Mouse (Mus musculus): ENCODE results near the gene Prmt8. TPM values are rescaled to one million over a fixed set of nuclear protein-coding genes. Genes with fewer than 3 reads are reported as not detected.

Gene Prmt8
- total RNA-seq (2014; fragmentation: Nextera tagmentation) (not detected in 2 replicates), total RNA-seq (2017) (not detected in 2 replicates)

GRCm38 (mm10) chr6:127769275-127770156 is at the start of gene Prmt8:
Prmt8 (minus strand) TSS chr6:127769472.
- no peak for ATAC-seq (replicated peaks; ENCODE audit: poor library complexity, severe bottlenecking)

GRCm38 (mm10) chr6:127803046-127803729 is 33.9 kb upstream of the Prmt8 start:
- no peak for ATAC-seq (replicated peaks; ENCODE audit: poor library complexity, severe bottlenecking)

DNA sequence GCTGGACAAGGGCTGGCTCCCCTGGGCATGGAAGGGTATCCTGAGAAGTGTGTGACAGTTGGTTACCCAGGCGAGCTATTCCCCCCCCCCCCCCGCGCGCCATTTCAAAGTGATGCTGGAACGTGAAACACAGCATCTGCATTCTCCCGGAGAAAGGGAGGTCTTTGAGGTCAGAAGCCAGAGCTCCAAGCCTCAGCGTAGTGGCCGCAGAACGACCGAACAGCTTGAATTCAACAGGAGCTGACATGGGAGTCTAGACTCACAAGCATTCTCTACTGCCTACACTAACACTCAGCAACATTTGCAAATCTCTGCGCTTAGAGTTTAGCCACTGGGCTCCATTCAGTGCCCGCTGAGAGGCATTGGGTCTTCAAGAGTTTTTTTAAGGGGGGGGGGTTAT is 32.9 kb upstream of the Prmt8 start:
- ATAC-seq (replicated peaks; ENCODE audit: poor library complexity, severe bottlenecking) = no peak

GRCm38 (mm10) chr6:127790023-127790422 is 20.8 kb upstream of the Prmt8 start:
- peak; percentile 95 for ATAC-seq (replicated peaks; ENCODE audit: poor library complexity, severe bottlenecking)

DNA sequence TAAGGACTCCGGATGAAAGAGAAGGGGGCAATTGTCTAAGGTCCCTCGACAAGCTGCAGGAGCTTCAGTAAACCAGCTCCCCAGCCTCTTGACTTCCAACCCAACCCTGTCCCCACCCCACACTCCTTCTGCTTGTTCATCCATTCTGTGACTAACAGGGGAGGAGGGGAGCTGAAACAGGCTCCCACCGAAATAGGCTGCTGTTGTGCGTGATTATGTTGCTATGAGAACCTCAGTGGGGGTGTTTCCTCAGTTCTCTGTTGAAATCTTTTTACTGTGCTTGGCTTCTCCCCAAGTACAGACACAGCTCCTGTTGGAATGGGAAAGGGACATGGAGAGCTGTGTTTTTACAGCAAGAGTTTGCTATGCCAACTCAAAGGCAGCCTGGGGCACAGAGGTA is 1.5 kb upstream of the Prmt8 start:
- no peak for ATAC-seq (replicated peaks; ENCODE audit: poor library complexity, severe bottlenecking)

DNA sequence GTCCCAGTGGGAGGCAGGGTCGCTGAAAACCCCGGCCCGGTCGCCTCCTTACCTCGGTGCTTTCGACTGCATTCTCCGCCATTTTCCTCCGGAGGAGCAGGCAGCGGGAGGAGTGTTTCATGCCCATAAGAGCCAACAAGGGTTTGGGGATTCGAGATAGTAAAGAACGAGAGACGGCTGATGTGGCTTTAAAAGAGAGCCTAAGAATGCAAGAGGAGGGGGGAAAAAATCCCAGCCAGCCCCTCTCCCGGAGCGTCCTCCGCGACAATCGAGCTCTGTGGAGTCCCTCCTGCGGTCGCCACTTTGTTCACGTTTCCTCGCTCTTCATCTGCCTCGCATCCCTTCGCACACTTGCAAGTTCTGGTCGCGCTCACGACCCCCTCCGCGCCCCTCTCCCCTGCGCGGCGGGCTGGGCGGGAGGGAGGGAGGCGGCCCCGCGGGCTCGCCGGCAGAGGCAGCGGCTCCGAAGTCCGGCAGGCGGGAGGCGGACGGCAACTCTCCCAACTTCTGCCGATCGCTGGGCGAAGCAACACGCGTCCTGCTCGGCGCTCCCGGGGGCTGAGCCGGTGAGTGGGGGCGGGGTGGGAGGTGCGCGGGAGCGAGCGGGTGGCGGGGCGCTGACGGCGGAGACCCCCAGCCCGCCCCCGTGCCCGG is 524 bp downstream of the Prmt8 start:
- no peak for ATAC-seq (replicated peaks; ENCODE audit: poor library complexity, severe bottlenecking)

GRCm38 (mm10) chr6:127767706-127768493 is 1.4 kb downstream of the Prmt8 start:
- peak; percentile 98 for ATAC-seq (replicated peaks; ENCODE audit: poor library complexity, severe bottlenecking)

GRCm38 (mm10) chr6:127767201-127767705 is 2.0 kb downstream of the Prmt8 start:
- no peak for ATAC-seq (replicated peaks; ENCODE audit: poor library complexity, severe bottlenecking)

DNA sequence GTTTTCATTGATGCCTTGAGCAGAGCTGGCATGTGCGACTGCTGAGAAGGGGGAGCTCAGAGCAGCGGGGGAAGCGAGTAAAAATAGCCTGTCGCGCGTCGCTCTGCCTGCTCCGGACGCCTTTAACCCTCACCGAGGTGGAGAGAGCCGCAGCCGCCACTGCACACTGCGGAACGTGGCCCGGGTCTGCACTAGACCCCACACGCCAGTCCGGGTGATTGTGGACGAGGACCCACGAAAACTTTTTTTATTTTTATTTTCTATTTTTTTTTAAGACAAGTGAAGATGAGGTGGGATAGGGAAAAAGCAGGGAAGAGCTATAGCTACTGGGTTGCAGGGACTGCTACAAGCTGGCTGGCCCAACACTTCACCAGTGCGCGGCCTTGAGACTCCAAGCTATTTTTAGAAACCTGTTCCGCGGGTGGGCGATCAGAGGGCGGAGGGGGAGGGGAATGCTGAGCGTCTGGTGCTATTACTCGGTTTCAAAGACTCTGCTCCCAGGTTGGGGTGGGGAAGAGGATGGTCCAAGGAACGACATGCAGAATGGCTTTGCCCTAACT is 2.6 kb downstream of the Prmt8 start:
- ATAC-seq (replicated peaks; ENCODE audit: poor library complexity, severe bottlenecking) = no peak

- ATAC-seq (replicated peaks; ENCODE audit: poor library complexity, severe bottlenecking) = no peak
These were observed 3.1 kb downstream of the Prmt8 start for GRCm38 (mm10) chr6:127766041-127766604.

DNA sequence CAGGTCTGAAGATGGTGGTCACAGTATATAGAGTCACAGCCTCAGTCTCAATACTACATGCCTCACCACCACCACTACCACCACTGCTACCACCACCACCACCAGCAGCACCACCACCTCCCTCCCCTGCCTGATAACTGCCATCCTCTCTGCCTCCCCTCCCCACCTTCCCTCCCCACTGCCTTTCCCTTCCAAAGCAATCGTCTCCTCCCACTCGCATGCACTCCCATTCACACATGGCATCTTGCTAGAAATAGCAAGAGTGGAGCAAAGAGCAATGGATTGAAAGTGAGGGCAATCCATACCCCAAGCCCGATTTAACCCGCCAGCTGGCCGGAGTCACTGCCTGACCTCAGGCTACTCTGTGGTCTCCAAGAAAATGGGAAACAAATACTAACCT is 3.7 kb downstream of the Prmt8 start:
- no peak for ATAC-seq (replicated peaks; ENCODE audit: poor library complexity, severe bottlenecking)

GRCm38 (mm10) chr6:127758264-127758663 is 11.0 kb downstream of the Prmt8 start:
- no peak for ATAC-seq (replicated peaks; ENCODE audit: poor library complexity, severe bottlenecking)

GRCm38 (mm10) chr6:127757667-127758167 is 11.6 kb downstream of the Prmt8 start:
- no peak for ATAC-seq (replicated peaks; ENCODE audit: poor library complexity, severe bottlenecking)

GRCm38 (mm10) chr6:127756856-127757255 is 12.4 kb downstream of the Prmt8 start:
- no peak for ATAC-seq (replicated peaks; ENCODE audit: poor library complexity, severe bottlenecking)

- ATAC-seq (replicated peaks; ENCODE audit: poor library complexity, severe bottlenecking) = no peak
These were observed 16.0 kb downstream of the Prmt8 start for GRCm38 (mm10) chr6:127753228-127753627.

- ATAC-seq (replicated peaks; ENCODE audit: poor library complexity, severe bottlenecking) = no peak
These were observed 16.6 kb downstream of the Prmt8 start for GRCm38 (mm10) chr6:127752681-127753080.

DNA sequence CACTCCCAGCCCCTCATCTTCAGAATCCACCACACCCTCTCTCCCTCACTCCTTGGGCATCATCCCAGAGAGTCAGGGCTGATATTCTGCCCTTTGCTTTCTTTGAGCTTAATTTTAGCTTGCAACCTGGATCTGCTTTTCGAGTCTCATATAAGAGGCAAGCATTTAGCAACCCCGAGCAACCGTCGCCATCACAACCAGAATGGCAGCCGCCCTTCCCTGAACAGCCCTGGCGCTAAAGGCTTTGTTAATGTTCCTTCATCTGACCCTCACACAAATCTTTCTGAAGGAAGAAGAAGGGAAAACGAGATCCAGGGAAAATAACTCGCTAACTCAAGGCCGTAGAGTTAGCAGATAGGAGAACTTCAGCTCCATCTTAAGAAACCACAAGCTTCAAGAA is 17.8 kb downstream of the Prmt8 start:
- no peak for ATAC-seq (replicated peaks; ENCODE audit: poor library complexity, severe bottlenecking)

- no peak for ATAC-seq (replicated peaks; ENCODE audit: poor library complexity, severe bottlenecking)
These were observed 20.5 kb downstream of the Prmt8 start for GRCm38 (mm10) chr6:127748793-127749192.

GRCm38 (mm10) chr6:127742290-127742689 is 27.0 kb downstream of the Prmt8 start:
- ATAC-seq (replicated peaks; ENCODE audit: poor library complexity, severe bottlenecking) = no peak

All from granulocyte monocyte progenitor cell, adult 5-6 weeks (primary cell).